Mouse (Mus musculus) gastrocnemius, postnatal 36 days (tissue): ENCODE results near the gene Wnt10b. TPM values are rescaled to one million over a fixed set of nuclear protein-coding genes. Genes with fewer than 3 reads are reported as not detected.
"Not testable (repeated sequence)": the region's sequence is repeated elsewhere in the genome, so short reads cannot be mapped to it uniquely, and the experiment has no call there.

Source experiments
- DNase-seq, 2 experiments: peaks; one replicate each; pipeline ENCODE4 v3.0.0; 2022
- intact Hi-C: fragments of 180-260 bp; cut with DNase I; formaldehyde crosslinking; loops from one replicate; pipeline ENCODE4 v1.15.1; 2025
- total RNA-seq, 2 experiments: library from RNA; stranded (reverse); gene quantifications; 2 replicates each; pipeline ENCODE4 v1.2.3; 2021

The Wnt10b gene
- total RNA-seq, 2 experiments from 2014 or later: 0.69 to 0.87 TPM

DNA sequence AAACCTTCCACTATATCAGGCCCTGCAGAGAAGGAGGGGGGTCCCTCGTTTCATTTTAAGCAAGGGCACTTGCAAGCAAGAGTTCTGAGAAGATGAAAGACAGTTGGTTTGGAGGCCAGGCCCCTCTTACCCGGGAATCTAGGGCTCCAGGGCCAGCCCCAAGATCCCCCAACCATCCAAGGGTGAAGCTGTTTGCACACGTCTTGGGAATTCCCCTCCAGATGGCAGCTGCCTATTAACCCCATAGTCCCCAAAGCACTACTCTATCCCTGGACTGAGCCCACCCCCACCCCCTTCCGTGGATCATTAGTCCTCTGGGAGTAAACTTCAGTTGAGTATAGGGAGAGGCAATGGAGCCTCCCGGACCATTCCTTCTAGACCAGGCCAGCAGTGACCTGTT is 2.4 kb downstream of the Wnt10b start:
- no peak for DNase-seq
- intact Hi-C loops: no loop called here

DNA sequence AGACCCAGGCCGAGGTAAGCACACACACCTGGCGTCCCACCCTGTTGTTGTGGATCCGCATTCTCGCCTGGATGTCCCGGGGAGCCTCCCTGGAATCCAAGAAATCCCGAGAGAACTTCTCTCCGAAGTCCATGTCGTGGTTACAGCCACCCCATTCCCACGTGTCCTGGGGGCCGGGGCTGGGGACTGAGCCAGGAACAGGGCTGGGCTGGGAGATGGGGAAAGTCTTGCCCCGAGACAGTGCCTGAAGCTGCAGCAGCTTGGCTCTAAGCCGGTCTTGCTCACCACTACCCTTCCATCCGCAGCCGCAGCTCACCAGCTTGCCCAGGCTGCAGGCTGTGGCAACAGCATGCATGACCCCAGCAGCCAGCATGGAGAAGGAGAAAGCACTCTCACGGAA is 3.9 kb downstream of the Wnt10b start:
- intact Hi-C loops: no loop called here

DNA sequence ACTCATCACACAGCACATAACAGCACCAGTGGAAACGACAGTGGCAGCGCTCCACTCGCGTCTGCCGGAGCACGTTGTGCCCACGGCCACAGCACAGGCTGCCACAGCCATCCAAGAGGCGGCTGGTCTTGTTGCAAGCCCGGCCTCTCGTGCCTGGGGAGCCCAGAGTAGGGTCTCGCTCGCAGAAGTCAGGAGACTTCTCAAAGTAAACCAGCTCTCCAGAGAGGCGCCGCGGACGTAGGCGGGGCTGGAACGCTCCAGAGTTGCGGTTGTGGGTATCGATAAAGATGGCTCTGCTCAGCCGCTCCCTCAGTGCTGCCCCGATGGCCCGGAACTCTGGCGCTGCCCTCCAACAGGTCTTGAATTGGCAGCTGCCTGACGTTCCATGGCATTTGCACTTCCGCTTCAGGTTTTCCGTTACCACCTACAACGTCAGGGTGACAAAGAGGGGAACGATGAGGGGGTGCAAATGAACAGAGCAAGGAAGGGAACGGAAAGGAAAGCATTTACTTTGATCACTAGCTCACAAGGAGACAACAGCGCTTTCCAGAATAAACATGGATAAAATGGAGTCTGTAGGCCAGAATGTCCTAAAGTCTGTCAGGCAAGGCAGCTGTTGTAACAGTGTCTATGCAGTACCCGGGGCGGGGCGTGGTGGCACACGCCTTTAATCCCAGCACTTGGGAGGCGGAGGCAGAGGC is 5.3 kb downstream of the Wnt10b start:
- DNase-seq: no peak
- intact Hi-C loops: no loop called here

More for the DNA sequence above, 3.9 kb downstream of the Wnt10b start:
- DNase-seq: no peak

DNA sequence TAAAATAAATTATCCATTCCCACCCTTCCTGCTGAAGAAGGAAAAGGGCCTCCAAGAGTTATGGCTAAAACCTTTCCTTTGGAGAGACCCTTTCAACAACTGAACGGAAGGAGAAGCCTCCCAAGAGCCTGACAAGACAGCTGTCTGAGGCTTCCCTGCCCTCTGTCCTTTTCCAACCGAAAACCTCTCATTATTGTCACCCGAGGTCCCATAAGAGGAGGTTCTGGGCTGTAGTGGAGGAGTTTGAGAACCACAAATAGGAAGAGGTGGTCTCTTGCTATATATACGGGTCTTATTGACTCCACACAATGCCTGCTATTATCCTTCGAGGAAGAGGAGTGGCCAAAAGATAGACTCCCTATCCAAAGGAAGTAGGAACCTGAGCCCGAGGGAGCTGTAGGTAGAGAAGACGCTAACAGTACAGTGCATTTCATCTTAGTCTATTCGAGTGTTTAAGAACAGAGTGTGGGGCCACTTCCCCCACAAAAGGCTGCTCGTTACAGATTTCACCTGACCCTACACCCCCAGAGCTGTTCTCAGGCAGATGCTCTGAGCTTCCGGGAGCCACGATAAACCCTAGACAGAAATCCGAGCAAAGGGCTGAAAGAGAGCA is 6.0 kb downstream of the Wnt10b start:
- intact Hi-C loops: no loop called here

DNA sequence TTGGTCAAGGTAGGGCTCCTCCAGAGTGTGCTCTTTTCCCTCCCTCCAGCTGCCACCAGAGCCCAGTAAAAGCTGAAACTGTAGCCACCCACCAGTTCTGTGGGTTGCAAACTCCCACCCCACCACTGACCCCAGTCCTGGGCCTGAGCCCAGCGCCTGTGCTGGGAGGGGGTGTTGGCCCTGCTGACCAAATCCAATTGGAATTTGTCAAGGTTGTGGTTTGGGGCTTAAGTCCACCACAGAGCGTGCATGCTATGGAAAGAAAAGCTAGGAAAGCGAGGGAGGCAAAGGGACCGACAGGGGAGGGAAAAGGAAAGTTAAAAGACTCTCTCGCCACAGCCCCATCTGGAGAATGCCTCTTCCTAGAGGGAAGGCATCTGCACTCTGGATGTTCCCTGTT is 9.7 kb downstream of the Wnt10b start:
- intact Hi-C loops: loop anchor here (10.0 kb wide), 1 partner anchor 1487 kb away; no protein-coding TSS in a partner anchor
- no peak for DNase-seq

More for the DNA sequence above, 6.0 kb downstream of the Wnt10b start:
- DNase-seq: no peak

DNA sequence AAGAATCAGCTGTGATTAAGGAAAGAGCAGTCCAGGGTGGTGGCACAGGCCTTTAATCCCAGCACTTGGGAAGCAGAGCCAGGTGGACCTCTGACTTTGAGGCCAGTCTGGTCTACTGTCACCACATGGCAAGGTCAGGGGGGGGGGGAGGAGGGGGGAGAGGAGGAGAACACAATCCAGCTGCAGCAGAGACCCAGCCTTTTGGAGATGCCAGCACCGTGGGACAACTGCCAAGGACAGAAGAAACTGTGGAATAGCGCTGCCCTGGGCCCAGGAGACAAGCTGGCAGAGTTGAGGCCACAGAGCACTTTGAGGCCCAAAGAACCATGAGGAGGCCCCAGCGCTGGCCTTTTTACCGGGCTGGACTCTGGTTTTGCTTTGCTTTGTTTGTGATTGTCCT is 12.0 kb downstream of the Wnt10b start:
- intact Hi-C loops: loop anchor here (10.0 kb wide), 1 partner anchor 1489 kb away; no protein-coding TSS in a partner anchor
- no peak for DNase-seq

DNA sequence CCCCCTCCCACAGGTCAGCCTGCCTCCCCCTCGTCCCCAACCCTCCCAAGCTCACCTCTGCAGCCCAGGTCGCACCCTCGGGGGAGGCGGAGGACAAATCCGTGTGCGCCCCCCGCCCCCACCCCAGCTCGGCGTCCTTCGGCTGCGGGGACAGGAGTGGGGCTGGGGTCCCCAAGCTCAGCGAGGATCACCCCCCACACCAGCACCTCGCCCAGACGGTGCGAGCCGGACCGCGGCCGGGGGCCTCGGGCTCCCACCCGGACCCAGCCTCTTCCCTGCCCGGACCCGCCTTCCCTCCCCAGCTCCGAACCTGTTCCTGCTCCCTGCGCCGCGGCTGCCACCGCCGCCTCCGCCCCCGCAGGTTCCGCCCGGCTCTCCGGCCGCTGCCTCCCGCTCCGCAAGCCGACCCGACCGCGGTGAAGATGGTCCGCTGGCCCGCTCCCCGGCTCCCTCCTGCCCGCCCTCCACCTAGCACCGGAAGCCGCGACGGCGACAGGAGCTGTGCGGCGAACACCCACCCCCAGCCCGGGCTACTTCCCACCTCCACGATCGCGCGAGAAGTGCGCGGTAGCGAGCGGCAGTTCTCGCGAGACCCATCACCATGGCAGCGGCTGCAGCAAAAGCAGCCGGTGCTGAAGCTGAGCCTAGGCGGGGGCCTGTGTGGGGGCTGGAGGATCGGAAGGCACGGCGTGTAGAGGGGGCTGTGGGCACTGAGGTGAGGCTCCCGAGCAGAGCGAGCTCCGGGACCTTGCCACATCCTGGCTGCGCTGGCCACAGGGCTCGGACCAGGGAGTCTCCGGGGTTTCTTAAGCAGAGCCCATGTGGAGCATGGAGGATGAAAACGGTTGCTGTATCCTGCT is 15.1 kb downstream of the Wnt10b start, which contains the start of gene Arf3:
Gene Arf3 (minus strand): TSS at position 545 of the 860 bp plus-strand sequence.
- intact Hi-C loops: loop anchor here (10.0 kb wide), 1 partner anchor 1492 kb away; no protein-coding TSS in a partner anchor
- DNase-seq: peak; percentile 93 to 94

DNA sequence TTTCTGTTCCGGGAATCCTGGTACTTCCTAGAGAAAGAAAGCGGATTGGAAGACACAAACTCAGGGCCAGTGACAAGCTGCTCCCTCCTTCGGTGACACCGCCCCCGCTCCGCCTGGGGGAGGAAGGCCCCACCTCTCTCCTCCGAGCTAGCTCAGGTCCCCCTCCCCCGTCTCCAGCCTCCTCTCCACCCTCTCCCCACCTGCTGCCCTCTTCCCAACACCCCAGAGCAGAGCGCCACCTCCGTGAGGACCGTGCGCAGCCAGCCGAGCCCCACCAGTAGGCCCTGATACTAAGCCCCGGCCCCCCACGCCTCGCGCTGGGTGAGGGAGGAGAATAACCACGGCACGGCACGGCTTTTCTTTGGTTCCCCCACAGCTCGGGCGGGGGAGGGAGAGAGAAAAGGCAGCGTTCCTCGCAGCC is 15.7 kb downstream of the Wnt10b start:
- intact Hi-C loops: loop anchor here (10.0 kb wide), 1 partner anchor 1493 kb away; no protein-coding TSS in a partner anchor
- peak; percentile 49 to 63 for DNase-seq

DNA sequence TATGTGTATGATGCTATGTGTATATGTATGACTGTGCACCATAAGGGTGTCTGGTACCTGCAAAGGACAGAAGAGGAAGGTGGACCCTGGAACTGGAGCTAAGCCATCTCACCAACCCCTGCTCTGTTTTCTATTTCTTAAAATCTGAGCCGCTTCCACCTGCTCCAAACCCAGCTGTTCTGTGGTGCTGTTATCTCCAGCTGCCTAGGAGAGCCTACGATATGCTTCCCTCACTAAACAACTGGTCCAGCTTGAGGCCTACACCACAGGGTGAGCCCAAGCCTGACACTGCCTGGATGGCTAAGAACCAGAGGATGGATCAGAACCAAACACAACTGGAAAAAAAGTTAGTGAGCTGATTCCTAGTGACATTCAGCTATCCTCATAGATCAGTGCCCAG is 23.8 kb downstream of the Wnt10b start:
- intact Hi-C loops: no loop called here
- no peak for DNase-seq

DNA sequence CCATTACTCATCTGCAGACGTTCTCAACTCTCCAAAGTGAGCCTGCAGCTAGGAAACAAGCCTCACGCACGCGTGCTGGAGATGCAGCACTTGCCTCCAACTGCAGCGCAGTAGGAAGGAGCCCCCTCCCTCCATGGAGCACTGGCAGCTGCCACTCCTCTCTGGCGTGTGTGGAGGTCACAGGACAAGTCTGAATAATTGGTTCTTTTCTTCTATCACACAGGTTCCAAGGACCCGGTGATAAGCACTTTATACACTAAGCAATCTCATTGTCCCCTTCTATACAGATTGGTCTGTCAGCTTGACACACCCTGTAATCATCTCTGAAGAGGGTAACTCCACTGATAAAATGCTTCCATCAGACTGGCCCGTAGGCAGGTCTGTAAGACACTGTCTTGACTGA is 24.9 kb downstream of the Wnt10b start:
- intact Hi-C loops: no loop called here
- DNase-seq: no peak

DNA sequence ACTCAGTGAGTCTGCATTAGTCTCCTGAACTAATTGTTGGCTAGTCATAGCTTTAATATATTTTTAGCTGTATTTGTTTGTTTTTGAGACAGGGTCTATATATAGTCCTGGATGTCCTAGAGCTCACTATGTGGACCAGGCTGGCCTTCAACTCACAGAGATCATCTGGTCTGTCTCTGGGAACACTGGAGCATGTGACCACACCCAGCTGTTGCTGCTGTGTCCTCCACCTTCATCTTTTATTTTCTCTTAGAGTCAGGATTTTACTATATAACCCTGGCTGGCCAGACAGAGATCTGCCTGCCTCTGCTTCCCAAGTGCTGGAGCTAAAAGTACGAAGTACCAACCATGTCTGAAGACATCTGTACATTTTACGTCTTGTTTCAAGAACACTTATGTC is 28.9 kb downstream of the Wnt10b start:
- intact Hi-C loops: no loop called here
- DNase-seq: no peak

DNA sequence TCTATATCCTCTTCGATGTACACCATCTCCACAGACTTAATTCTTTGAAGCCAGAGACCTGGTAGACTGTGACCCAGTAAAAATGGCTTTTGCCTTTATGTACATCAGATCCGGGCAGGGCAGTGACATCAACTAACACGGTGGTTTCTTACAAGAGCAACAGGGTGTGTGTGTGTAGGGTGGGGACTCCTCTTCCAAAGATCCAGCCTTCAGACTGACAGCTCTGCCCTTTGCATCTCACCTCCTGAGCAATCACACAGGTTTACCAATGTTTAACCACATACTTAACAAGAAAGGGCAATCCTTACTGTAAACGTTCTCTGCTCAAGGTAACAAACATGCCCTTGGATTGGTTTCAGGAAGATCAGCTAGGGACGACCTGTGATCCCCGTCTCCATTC is 30.7 kb downstream of the Wnt10b start:
- intact Hi-C loops: no loop called here
- DNase-seq: no peak

DNA sequence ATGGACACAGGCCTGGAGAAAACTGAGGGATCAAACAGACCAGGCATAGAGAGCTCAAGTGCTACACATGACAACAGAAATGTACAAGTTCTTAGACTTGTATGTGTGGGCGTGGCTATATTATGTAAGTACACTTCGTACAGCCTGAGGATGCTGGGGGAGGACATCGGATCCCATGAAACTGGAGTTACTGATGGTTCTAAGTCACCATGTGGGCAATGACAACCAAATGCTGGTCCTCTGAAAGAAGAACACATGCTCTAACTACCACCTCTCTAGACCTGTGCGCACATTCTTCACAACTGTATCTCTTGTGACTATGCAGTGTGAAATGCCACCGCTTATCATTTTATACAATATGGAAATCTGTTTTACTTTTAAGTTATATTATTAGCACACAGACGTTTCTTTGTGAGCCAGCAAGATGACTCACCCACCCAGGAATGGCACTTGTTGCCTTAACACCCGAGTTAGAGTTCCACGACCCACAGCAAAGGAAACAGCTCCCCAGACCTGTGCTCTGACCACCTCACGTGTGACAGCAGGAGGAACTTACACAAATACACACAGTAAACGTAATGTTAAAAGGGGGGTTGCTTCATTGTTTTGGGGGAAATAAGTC is 31.5 kb downstream of the Wnt10b start:
- intact Hi-C loops: no loop called here
- no peak for DNase-seq

DNA sequence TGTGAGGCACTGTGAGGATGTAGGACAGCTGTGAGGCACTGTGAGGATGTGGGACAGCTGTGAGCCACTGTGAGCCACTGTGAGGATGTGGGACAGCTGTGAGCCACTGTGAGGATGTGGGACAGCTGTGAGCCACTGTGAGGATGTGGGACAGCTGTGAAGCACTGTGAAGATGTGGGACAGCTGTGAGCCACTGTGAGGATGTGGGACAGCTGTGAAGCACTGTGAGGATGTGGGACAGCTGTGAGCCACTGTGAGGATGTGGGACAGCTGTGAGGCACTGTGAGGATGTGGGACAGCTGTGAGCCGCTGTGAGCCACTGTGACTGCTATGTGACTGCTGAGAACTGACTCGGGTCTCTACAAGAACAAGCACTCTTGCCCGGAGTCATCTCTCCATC is 34.1 kb downstream of the Wnt10b start:
- DNase-seq, intact Hi-C loops: not testable (repeated sequence)

DNA sequence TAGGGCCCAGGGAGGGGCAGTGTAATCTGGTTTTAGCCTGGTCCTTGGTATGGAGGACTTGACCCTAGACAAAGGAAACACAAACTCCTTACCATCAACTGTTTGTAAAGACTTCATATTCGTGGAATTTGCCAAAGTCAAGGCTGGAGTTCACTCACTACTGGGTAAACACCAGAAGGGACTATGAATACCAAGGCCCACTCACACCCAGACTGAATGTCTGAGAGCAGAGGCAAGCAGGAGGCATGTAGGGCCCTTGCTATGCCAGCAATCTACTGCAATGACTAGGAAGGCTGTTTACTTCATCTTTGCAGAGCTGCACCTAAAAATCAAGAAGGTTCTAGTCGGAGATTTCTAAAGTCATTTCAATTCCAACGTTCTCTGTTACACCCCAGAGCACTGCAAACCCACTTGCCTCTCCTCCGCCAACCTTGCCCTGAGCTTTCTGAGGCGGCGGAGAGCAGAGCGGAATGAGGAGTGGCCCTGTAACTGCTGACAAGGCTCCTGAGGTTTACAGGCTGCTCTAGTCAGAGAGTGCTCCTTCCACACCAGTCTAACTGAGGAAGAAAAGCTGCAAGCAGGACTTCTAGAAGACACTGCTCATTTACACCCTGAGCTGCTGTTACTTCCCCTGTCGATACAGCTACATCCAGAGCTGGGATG is 35.1 kb downstream of the Wnt10b start:
- intact Hi-C loops: no loop called here
- DNase-seq: no peak

DNA sequence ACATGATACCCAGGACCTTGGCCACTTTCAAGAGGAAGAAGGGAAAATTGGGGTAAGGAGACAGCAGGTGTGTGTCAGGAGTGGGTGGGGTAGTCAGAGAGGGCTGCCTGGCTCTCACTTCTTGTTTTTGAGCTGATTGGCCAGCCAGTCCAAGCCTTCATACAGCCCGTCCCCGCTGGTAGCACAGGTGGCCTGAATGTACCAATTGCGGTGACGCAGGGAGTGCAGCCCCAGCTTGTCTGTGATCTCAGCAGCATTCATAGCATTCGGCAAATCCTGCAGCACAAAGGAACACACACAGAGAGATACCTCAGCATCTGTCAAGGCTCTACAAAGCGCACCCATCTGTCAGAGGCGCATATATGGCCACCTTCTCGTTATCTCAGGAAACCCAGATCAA is 37.7 kb downstream of the Wnt10b start:
- no peak for DNase-seq
- intact Hi-C loops: no loop called here

DNA sequence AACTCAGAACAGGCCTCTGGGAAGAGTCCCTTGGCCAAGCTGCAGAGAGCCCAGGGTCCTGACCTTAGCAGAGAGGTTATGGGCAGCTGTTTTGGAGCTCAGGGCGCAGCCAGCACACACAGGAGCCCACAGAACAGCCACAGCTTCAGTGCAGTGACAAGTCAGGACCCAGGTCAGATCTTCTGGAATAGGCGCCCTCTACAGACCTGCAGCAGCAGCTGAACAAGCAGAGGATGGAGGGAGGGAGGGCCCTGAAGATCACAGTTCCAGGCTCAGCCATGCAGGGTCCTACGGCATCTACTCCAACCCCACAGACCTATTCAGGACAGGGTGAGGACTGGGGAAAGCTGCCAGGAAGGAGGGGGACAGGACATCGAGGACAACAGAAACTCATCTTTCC is 39.2 kb downstream of the Wnt10b start:
- intact Hi-C loops: no loop called here
- no peak for DNase-seq

DNA sequence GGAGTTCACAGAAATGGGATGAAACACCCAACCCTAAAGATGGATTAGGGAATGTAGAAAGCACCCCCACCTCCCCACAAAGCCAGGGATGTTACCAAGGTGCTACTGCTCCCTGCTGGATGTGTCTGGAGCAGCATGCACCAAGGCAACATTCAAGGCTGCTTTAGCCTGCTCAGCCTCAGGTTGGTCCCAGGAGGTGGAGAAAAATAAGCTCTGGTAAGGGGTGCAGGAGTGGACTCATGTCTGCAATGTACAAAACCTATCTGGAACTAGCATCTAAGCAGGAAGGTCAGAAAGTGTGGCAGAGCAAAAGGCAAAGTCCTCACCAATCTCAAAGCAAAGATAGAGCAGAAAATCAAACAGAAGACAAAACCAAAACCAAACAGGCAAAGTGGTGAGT is 40.1 kb downstream of the Wnt10b start:
- intact Hi-C loops: no loop called here
- DNase-seq: no peak

DNA sequence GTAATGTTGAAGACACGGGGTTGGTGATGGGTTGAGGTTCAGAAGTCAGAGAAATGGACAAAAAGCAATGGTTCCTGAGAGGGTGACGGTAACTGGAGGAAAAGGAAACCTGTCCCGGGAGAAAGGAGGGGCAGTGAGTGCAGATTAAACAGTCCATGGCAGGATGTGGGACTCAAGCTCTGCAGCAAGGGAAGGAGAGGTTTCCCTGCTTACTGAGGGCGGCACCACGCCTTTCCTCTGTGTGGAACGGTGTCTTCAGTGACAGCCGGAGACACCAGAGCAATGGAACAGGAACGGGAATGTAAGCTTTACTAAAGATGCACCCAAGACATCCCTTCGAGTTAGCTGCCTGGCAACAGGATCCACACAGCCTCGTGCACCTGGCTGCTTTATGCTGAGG is 41.4 kb downstream of the Wnt10b start:
- DNase-seq: no peak
- intact Hi-C loops: no loop called here

DNA sequence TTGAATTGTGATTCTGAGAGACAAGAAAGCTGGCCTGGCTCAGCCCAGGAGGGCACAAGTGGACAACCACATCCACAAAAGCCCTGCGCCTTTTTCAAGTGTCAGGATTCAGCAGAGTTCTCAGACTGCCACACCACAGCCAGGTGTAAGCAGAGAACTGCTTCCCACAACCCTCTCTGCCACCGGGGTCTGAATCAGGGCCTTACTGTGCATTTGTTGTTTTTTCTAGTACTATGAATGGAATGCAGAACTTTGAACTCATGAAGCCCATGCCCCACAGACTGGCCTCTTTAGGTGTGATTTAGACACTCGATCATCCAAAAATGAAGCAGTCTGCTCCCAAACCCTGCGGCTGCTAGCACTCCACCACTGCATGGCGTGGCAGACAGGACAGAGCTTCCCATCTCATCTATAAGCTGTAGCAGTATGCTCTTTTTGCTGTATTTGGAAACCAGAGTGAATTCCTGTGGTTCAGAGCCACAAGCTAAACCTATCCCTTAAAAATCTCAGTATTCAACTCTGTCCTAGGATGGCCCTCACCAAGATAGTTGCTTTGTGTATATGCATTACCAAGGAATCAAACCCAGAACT is 43.9 kb downstream of the Wnt10b start:
- intact Hi-C loops: no loop called here
- DNase-seq: no peak
